ENCODE assay signal across 8 mouse cellular contexts in genomic region chr11:69415668-69416451, GRCm38 (mm10). TPM values are rescaled to one million over a fixed set of nuclear protein-coding genes. Genes with fewer than 3 reads are reported as not detected.
A peak's percentile ranks its signal among the peaks of the same experiment; 100 is the strongest.
DNase-seq lines count a peak whose midpoint lies in the region; ATAC-seq and TF ChIP-seq lines count a peak whose summit lies in the region.

No protein-coding gene starts in this region.

- WGBS in kidney, adult 2 months: 3% methylated on average over 14 of the region's 25 CpGs
- 0% methylated on average over 16 of the region's 25 CpGs for WGBS in lung, embryonic 16.5 days
- WGBS in stomach, embryonic 14.5 days: 1% methylated on average over 18 of the region's 25 CpGs

- peak overlapping the region; percentile 64 for H3K4me3 ChIP-seq in kidney, adult 2 months (ENCODE audit: insufficient read depth, low read depth, low read length)
- H3K4me3 ChIP-seq in lung, embryonic 16.5 days (ENCODE audit: low read length): peak overlapping the region; percentile 66
- H3K4me3 ChIP-seq in stomach, embryonic 14.5 days (ENCODE audit: low read depth, low read length): peak overlapping the region; percentile 82

- peak overlapping the region; percentile 96 for H3K4me2 ChIP-seq in lung, embryonic 16.5 days (ENCODE audit: low read depth, low read length)
- peak overlapping the region; percentile 99 for H3K4me2 ChIP-seq in stomach, embryonic 14.5 days (replicated peaks; ENCODE audit: low read depth, low read length)

- TF ChIP-seq POLR2A in kidney, adult 2 months (IDR thresholded peaks at IDR 0.05; ENCODE audit: low read depth, low read length): no peak

- H3K9ac ChIP-seq in lung, embryonic 16.5 days (ENCODE audit: low read length): peak overlapping the region; percentile 83
- H3K9ac ChIP-seq in stomach, embryonic 14.5 days (replicated peaks; ENCODE audit: low read depth, low read length): peak overlapping the region; percentile 90

- peak overlapping the region; percentile 82 for H3K27ac ChIP-seq in kidney, adult 2 months (ENCODE audit: insufficient read depth, low read depth, low read length)
- peak overlapping the region; percentile 99 for H3K27ac ChIP-seq in lung, embryonic 16.5 days (ENCODE audit: low read length)
- peak overlapping the region; percentile 99 for H3K27ac ChIP-seq in stomach, embryonic 14.5 days (ENCODE audit: low read length)

- peak; percentile 71 for DNase-seq in ovary, postnatal 36 days (ENCODE audit: low spot score)
- DNase-seq in ovary, postnatal 14 days (ENCODE audit: low spot score): no peak
- peak; percentile 62 to 76 for DNase-seq in cerebellum, adult 18-20 months
- peak; percentile 81 for DNase-seq in forelimb bud, embryonic 11.5 days (ENCODE audit: low read depth, low spot score)
- DNase-seq in kidney, adult 2 months: peak; percentile 71

- peak; percentile 23 for ATAC-seq in lung, embryonic 16.5 days (ENCODE audit: low read depth)
- ATAC-seq in stomach, embryonic 14.5 days (ENCODE audit: insufficient number of reproducible peaks, insufficient read depth, low FRiP score, low read depth): no peak
- no peak for ATAC-seq in frontal cortex, adult (ENCODE audit: low TSS enrichment)

- H3K27me3 ChIP-seq in kidney, adult 2 months (replicated peaks; ENCODE audit: control insufficient read depth, insufficient read depth, low read length): no peaks in the 10 kb centered on the region
- H3K27me3 ChIP-seq in lung, embryonic 16.5 days (ENCODE audit: control insufficient read depth, insufficient read depth, low read depth, low read length): peaks cover 2% of the 10 kb centered on the region; the same call in 1 of the 2 replicates
- H3K27me3 ChIP-seq in stomach, embryonic 14.5 days (ENCODE audit: control insufficient read depth, insufficient read depth, low read length): no peaks in the 10 kb centered on the region

- no peaks in the 10 kb centered on the region for H3K9me3 ChIP-seq in lung, embryonic 16.5 days (ENCODE audit: control insufficient read depth, low read length)
- H3K9me3 ChIP-seq in stomach, embryonic 14.5 days (ENCODE audit: control insufficient read depth, low read depth, low read length): no peaks in the 10 kb centered on the region

- H3K4me1 ChIP-seq in kidney, adult 2 months (ENCODE audit: control insufficient read depth, insufficient read depth, low read length): peaks cover 34% of the 10 kb centered on the region
- H3K4me1 ChIP-seq in lung, embryonic 16.5 days (replicated peaks; ENCODE audit: control insufficient read depth, insufficient read depth, low read length): peaks cover 60% of the 10 kb centered on the region
- peaks cover 50% of the 10 kb centered on the region for H3K4me1 ChIP-seq in stomach, embryonic 14.5 days (ENCODE audit: control insufficient read depth, insufficient read depth, low read length)

- no peaks in the 10 kb centered on the region for H3K36me3 ChIP-seq in kidney, adult 2 months (ENCODE audit: control insufficient read depth, insufficient read depth, low read length)
- peaks cover 5% of the 10 kb centered on the region for H3K36me3 ChIP-seq in lung, embryonic 16.5 days (ENCODE audit: control insufficient read depth, insufficient read depth, low read length)
- H3K36me3 ChIP-seq in stomach, embryonic 14.5 days (ENCODE audit: control insufficient read depth, insufficient read depth, low read length): peaks cover 13% of the 10 kb centered on the region; the same call in 1 of the 2 replicates

- TF ChIP-seq CTCF in kidney, adult 2 months (conservative IDR thresholded peaks at IDR 0.05; ENCODE audit: insufficient read depth, insufficient read length, low read depth, low read length): no peak

RNA-seq across cellular contexts. Expression of gene Kdm6b, which starts 2.4 kb away (rescaled TPM):
- polyA plus RNA-seq in kidney, adult 2 months (2012; rRNA removed): 8.8 and 10.5 TPM in 2 replicates
- 25.2 and 26.0 TPM in 2 replicates for polyA plus RNA-seq in lung, embryonic 16.5 days (2015; fragmentation: Nextera tagmentation; extraction: Ambion mirVana)
- 30.6 and 34.3 TPM in 2 replicates for polyA plus RNA-seq in stomach, embryonic 14.5 days (2014; fragmentation: Nextera tagmentation; extraction: Ambion mirVana)

RNA-seq across cellular contexts. Expression of gene Tmem88, which starts 17.8 kb away (rescaled TPM):
- 25.4 and 25.8 TPM in 2 replicates for polyA plus RNA-seq in kidney, adult 2 months (2012; rRNA removed)
- 54.7 and 57.4 TPM in 2 replicates for polyA plus RNA-seq in lung, embryonic 16.5 days (2015; fragmentation: Nextera tagmentation; extraction: Ambion mirVana)
- polyA plus RNA-seq in stomach, embryonic 14.5 days (2014; fragmentation: Nextera tagmentation; extraction: Ambion mirVana): 30.0 and 30.3 TPM in 2 replicates

RNA-seq across cellular contexts. Expression of gene Cyb5d1, which starts 20.4 kb away (rescaled TPM):
- polyA plus RNA-seq in kidney, adult 2 months (2012; rRNA removed): 26.6 and 27.9 TPM in 2 replicates
- 32.3 and 32.6 TPM in 2 replicates for polyA plus RNA-seq in lung, embryonic 16.5 days (2015; fragmentation: Nextera tagmentation; extraction: Ambion mirVana)
- 15.0 and 23.5 TPM in 2 replicates for polyA plus RNA-seq in stomach, embryonic 14.5 days (2014; fragmentation: Nextera tagmentation; extraction: Ambion mirVana)

RNA-seq across cellular contexts. Expression of gene Naa38, which starts 20.6 kb away (rescaled TPM):
- 251 and 317 TPM in 2 replicates for polyA plus RNA-seq in kidney, adult 2 months (2012; rRNA removed)
- 158 and 165 TPM in 2 replicates for polyA plus RNA-seq in lung, embryonic 16.5 days (2015; fragmentation: Nextera tagmentation; extraction: Ambion mirVana)
- polyA plus RNA-seq in stomach, embryonic 14.5 days (2014; fragmentation: Nextera tagmentation; extraction: Ambion mirVana): 158 and 177 TPM in 2 replicates

RNA-seq across cellular contexts. Expression of gene Chd3, which starts 46.7 kb away (rescaled TPM):
- 168 and 175 TPM in 2 replicates for polyA plus RNA-seq in kidney, adult 2 months (2012; rRNA removed)
- polyA plus RNA-seq in lung, embryonic 16.5 days (2015; fragmentation: Nextera tagmentation; extraction: Ambion mirVana): 56.9 and 60.3 TPM in 2 replicates
- polyA plus RNA-seq in stomach, embryonic 14.5 days (2014; fragmentation: Nextera tagmentation; extraction: Ambion mirVana): 85.3 and 87.4 TPM in 2 replicates
